Mouse (Mus musculus) heart, postnatal 25 days (tissue): ENCODE measurements around the gene Trpv5. TPM values are rescaled to one million over a fixed set of nuclear protein-coding genes. Genes with fewer than 3 reads are reported as not detected.

Experiments
- DNase-seq: peaks from one replicate; pipeline ENCODE4 v3.0.0; 2022; ENCODE audit warnings: low spot score
- intact Hi-C: fragments of 180-260 bp; cut with DNase I; formaldehyde crosslinking; loops from one replicate; pipeline ENCODE4 v1.15.1; 2025
- total RNA-seq, 2 experiments: library from RNA; stranded (reverse); gene quantifications; 2 replicates each; pipeline ENCODE4 v1.2.3; 2021

Trpv5 gene
- total RNA-seq, 2 experiments from 2014 or later = not detected

DNA sequence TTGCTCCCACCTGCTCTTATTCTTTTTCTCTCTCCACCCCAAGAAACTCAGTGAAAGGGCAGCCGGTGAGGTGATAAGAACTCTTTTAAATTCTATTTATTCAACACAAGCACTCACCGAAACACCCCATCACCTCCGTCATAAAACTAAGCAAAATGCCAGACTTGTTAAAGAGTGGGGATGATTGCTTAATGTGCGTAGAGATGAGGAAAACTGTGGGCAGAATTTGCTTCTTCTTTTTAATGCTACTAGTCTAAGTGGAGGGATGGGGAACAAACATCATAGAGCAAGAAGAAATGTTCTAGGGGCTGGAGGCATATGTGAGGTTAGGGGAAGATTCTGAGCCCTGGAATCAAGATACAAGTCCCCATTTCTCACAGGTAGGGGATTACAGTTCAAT lies 37.8 kb downstream of the Trpv5 start:
- DNase-seq = no peak
- intact Hi-C loops = no loop called here

DNA sequence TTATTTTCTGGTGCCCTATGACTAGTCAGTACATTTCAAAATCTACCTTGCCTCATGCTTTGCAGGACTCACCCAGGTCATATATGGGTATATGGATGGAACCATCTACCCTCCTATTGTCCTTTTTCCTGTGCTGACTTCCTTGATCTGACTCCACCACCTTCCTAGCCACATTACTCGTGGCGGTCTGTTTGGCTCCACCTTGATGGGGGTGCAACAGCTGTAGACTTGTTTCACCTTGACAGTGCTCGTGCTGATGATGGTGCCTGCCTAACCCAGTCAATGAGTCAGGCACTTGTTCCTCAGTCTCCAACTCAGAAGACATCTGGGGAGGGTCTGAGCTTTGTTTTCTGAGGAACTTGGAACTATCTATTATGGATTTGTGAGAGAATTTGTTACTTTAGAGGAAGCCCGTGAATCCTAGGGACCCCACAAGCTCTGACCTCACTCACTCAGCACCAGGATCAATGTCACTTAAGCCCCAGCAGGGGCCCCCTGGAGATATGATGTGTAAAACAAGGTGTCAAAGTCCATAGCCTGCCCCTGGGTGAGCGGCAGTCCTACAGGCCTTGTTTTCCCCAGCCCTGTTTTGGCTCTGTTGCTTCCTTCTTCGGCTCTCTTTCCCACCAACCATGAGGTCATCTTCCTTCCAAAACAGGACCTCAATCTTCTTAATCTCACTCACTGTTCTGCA lies 39.2 kb downstream of the Trpv5 start:
- no peak for DNase-seq
- intact Hi-C loops = no loop called here

- intact Hi-C loops = no loop called here
- no peak for DNase-seq
Measured at GRCm38 (mm10) chr6:41640449-41640848, 40.1 kb downstream of the Trpv5 start.

- intact Hi-C loops = no loop called here
- DNase-seq = no peak
Measured at GRCm38 (mm10) chr6:41637927-41638506, 42.6 kb downstream of the Trpv5 start.

- intact Hi-C loops = no loop called here
- no peak for DNase-seq
Measured at GRCm38 (mm10) chr6:41637393-41637792, 43.2 kb downstream of the Trpv5 start.

GRCm38 (mm10) chr6:41636178-41636577 lies 44.4 kb downstream of the Trpv5 start, which contains the start of gene Trpv6:
Gene Trpv6 (minus strand): TSS chr6:41636405.
- DNase-seq = no peak
- intact Hi-C loops = no loop called here

- intact Hi-C loops = no loop called here
- no peak for DNase-seq
Measured at GRCm38 (mm10) chr6:41635211-41635610, 45.4 kb downstream of the Trpv5 start.

DNA sequence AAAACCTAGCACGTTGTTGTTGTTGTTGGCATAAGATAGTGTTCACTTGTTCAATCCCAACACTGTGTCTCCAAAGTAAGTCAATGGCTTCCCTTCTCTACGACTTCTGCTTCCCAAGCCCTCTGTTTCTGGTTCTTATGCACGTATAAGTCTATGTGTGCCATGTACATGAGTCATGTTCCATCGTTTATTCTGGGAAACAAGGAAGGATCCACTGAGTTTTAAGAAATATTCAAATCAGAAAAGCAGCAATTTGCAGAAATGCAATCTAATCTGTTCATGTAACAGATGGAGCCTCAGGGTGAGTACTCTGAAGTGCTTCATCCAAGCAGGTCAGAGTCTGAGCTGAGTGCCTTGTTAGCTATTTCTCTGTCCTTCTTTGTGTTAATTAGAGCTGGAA lies 49.0 kb downstream of the Trpv5 start:
- DNase-seq = no peak
- intact Hi-C loops = no loop called here

GRCm38 (mm10) chr6:41630791-41631190 lies 49.8 kb downstream of the Trpv5 start:
- DNase-seq = no peak
- intact Hi-C loops = no loop called here

DNA sequence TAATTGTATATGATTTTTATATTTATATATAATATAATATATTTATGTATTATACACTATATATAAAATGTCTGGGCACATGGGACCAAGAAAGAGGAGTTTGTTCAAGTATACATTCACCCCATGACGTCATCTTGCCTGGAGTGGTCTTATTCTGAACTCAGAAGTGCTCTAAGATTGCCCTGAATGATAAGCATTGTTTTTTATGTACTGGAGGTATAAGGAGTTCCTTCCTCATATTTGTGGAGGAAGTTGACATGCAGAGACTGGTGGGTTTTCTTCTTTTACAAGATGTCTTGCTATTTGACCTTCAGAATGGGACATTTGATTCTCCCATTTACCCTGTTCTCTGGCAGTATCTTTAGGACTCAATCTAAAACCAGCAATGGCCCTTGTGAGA lies 52.4 kb downstream of the Trpv5 start:
- intact Hi-C loops = no loop called here
- no peak for DNase-seq

DNA sequence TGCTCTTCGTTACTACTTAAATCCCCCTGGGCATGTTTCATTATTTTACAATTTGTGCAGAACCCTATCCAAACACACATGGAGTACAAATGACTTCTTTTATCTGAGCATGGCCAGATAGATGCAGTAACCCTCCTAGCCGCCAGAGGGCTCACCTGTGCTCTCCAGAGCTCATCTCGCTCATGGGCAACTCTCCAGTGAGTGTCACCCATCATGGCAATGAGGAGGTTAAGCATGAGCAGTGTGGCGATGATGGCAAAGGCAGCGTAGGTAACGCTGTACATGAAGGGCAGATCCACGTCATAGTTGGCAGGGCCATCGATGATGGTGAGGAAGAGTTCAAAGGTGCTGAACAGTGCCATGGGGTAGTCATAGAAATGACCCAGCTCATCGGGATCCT lies 57.9 kb downstream of the Trpv5 start:
- no peak for DNase-seq
- intact Hi-C loops = no loop called here

DNA sequence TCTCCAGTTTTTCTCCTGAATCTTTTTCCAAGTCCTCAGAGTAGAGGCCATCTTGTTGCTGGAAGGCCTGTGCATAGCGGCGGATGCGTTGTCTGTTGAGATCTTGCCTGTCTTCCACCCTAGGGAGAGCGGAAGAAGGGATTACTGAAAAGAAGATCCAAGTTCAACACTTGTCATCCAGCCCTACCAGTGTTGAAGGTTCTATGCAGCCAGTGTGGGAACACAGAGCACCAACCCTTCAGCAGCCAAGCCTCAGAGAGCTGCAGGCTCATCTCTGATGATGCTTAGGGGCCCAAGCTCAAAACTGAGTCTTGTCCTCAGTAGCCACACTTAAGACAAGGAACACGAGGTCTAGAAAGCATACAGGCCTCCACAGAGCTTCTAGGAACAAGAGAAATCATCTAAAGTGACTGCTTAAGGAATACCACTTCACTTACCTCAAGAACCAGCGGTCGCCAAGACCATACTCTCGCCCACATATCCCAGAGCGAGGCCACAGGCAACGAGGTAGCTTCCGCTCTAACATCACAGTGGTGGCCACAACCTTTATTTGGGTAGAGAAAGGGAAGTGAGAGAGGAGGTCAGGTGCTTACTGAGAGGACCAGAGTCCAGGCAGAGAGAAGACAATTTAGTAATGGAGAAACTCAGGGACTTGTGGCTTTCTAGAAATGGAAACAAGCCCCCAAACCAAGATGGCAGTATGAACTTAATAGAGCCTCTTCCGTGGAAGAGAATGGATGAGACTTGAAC lies 59.2 kb downstream of the Trpv5 start:
- no peak for DNase-seq
- intact Hi-C loops = no loop called here

DNA sequence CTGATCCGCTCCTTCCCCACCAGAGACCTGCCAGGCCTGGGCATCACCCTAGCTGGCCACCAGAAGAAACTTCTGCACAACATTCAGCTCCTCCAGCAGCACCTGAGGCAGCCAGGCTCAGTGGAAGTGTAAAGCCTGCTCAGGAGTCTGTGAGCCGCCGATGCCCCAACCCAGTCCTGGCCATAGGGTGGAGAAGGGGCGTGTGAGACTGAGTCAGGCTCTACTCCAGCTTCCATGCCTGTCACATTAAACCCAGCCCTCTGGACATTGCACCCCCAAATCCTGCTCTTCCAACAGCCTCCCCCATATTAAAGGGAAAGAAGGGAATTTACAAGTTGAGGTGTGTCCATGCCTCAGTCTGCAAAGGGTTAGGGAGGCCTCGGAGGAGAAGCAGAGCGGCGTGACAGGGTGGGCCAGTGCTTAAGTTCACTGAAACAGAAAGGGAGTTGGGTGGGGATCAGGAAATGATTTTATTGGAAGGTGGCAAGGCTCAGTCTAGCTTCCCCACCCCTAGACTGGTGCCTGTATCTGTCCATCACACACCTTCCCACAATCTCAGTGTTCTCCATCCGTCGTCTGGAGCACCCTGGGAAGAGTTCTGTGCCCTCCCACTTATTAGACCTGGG lies 60.3 kb downstream of the Trpv5 start:
- DNase-seq = no peak
- intact Hi-C loops = no loop called here

DNA sequence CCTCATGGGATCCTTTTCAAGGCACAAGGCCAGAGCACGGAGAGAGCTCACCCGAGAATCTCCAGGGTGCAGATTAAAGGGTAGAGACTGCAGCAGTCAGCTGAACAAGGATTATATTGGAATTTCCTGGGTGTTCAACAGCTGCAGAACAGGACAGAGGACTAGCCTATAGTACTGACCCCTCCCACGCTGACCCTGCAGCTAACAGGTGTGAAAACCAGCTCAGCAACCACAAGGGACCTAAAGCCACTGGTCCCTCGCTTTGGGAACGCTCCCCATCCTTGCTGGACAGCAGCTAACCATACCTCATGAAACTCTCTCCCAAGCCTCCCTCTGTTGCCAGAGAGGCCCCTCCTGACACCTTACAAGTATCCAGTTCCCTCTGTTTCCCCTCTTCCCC lies 72.9 kb downstream of the Trpv5 start:
- intact Hi-C loops = no loop called here
- DNase-seq = no peak

- intact Hi-C loops = no loop called here
- DNase-seq = peak; percentile 23
Measured at GRCm38 (mm10) chr6:41606214-41606613, 74.4 kb downstream of the Trpv5 start.

DNA sequence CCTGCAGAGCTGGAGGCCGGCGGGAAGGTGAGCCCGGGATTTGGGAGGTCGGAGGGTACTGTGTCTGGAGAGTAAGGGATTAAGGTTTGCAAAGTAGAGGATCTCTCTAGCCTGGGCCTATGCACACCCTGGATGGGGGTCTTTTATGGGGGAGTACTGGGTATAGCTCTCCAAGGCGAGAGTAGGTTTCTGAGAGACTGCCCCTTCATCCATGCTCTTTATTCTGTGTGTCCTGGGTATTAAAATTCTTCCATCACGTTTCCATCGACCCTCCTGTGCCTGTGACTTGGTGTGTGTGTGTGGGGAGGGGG lies 74.8 kb downstream of the Trpv5 start:
- DNase-seq = no peak
- intact Hi-C loops = no loop called here

DNA sequence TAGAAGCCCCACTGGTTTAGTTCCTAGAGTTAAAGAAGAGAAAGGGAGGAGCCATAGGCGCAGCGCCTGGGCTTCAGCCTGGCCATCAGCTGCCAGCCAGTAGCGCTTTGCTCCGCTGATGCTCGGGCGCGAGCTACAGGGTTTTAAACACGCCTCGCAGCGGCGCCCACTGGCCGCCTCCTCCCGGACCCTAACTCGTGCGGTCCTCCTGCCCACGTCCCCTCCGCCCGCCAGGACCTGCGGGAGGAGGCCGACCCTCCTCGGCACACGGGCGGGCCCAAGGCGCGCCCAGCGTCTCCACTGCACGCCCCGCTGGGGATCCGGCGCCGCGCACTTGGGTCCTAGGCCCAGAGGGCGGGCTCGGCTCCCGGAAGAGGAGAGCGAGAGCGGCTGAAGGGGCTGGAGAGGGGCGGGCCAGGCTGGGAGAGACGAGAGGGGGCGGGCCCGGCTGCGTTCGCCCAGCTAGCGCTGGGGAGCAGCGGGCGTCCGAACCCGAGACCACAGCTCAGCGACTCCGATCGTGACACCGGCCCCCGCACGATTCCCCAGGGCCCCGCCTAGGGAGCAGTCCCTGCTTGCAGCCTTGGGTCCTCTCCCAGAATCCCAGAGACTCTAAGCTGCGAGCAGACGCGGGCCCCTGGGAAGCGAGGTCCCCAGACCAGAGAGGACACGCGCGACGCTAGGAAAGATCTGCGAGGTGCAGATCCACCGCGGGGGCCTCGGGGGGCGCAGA lies 75.3 kb downstream of the Trpv5 start, which contains the start of gene Ephb6:
Gene Ephb6 (plus strand): TSS at position 422 of the 733 bp plus-strand sequence.
- intact Hi-C loops = no loop called here
- peak; percentile 45 for DNase-seq

GRCm38 (mm10) chr6:41604401-41605050 lies 76.0 kb downstream of the Trpv5 start:
- intact Hi-C loops = no loop called here
- no peak for DNase-seq
